Mouse (Mus musculus) embryonic fibroblast, embryonic 13.5 days (primary cell): ENCODE measurements around the gene Ddx31.

Source experiments
- CTCF ChIP-seq: IDR thresholded peaks from 2 replicates; pipeline ENCODE4 v1.5.1; 2011; ENCODE audit warnings: mild to moderate bottlenecking, control low read depth, low read length, moderate library complexity, borderline replicate concordance; ENCODE audit not compliant: insufficient read depth
- POLR2A ChIP-seq: IDR thresholded peaks from 2 replicates; pipeline ENCODE4 v1.6.1; 2011; ENCODE audit warnings: low read depth, mild to moderate bottlenecking, control low read depth, low read length, moderate library complexity

GRCm38 (mm10) chr2:28839501-28840221 lies 545 bp upstream of the Ddx31 start:
- TF ChIP-seq POLR2A (no peak), CTCF (no peak)
